8 mouse cellular contexts compared by ENCODE assay signal in the genomic region with DNA sequence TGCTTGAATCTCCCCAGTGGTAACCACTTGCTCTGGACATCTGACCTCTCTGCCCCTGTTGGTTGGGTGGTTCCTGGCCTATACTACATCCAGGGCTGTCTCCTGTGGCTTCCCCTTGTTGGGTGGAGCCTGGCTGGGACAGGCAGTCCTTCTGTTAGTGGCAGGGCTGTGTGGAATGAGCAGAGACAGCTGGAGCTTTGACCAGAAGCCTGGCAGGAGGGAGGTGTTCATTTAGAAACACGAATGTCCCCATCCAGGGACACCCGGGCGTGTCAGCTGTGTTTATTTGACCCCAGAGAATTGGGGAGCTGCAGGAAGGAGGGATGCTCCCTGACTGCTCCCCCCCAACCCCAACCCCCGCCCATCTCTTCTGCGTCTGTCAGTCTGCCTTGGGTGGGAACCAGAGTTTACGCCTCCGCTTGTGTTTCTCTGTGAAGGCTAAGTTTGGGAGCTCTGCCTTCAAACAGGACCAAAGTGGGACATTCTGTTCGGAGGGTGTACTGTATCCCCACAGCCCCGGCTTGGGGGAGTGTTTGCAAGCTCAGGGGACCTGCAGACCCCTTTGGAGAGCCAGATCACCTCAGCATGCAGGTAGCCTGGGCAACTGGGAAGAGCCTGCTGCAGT. TPM values are rescaled to one million over a fixed set of nuclear protein-coding genes. Genes with fewer than 3 reads are reported as not detected.
DNase-seq lines count a peak whose midpoint lies in the region; ATAC-seq lines count a peak whose summit lies in the region.

No protein-coding gene starts in this region.

- no peak for DNase-seq in frontal cortex, adult 2 months (ENCODE audit: extremely low spot score in 1 of 2, low spot score in 1 of 2)
- peak; percentile 37 for DNase-seq in MN1 (ENCODE audit: low spot score)
- DNase-seq in heart, postnatal 4 days = peak; percentile 43
- DNase-seq in lung, postnatal 36 days = peak; percentile 85
- no peak for DNase-seq in retina, postnatal 1 day
- DNase-seq in cerebellum, postnatal 25 days = no peak
- no peak for DNase-seq in thymus, postnatal 14 days

- peak; percentile 77 for ATAC-seq in frontal cortex, adult (ENCODE audit: low TSS enrichment)

RNA-seq across cellular contexts. Expression of gene Gse1, which starts 23.3 kb away (rescaled TPM):
- 56.7 and 57.1 TPM in 2 replicates for polyA plus RNA-seq in frontal cortex, adult 2 months (2012; rRNA removed)
- 10 to 100 TPM; 33.5 to 37.4 TPM for total RNA-seq in heart, postnatal 4 days (2021)

Comparison
In these comparisons a context has a peak if more than half of its experiments do, and no peak if none do; other contexts are left out.
1. DNase-seq: peak in MN1 (single experiment), heart, postnatal 4 days (single experiment) and lung, postnatal 36 days (single experiment); none in frontal cortex, adult 2 months (0 of 2), retina, postnatal 1 day (single experiment), cerebellum, postnatal 25 days (0 of 2) and thymus, postnatal 14 days (single experiment).